Mouse (Mus musculus): ENCODE measurements around the gene Pgpep1l. TPM values are rescaled to one million over a fixed set of nuclear protein-coding genes. Genes with fewer than 3 reads are reported as not detected.
A peak's percentile ranks its signal among the peaks of the same experiment; 100 is the strongest.
"Not testable (repeated sequence)": the region's sequence is repeated elsewhere in the genome, so short reads cannot be mapped to it uniquely, and the experiment has no call there.

Gene Pgpep1l
- total RNA-seq, 2 experiments from 2014 or later: 0.82 to 1.6 TPM

GRCm38 (mm10) chr7:68285851-68286298, 21.8 kb upstream of the Pgpep1l start:
- DNase-seq (ENCODE audit: low spot score in 2 of 2): no peak
- intact Hi-C loops (cut with DNase I): no loop called here

DNA sequence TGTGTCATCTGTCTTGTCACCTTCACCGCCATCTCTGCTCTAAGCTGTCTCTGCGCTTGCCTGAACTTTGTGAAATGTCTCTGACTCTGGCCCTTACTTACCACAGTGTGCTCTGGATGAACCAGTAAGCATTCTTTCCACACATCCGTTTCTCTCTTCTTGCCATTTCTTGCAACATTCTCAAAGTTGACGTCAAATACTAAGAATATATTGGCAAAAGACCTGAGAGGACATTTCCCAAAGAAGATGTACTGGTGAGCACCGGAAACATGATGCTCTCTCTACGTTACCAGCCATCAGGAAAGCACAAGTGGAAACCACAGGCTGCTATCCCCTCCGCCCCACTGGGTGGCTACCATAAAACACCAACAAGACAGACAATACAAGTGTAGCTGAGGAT, 19.7 kb upstream of the Pgpep1l start:
- intact Hi-C loops (cut with DNase I): no loop called here
- DNase-seq (ENCODE audit: low spot score in 2 of 2): no peak

- intact Hi-C loops (cut with DNase I); DNase-seq (ENCODE audit: low spot score in 2 of 2): not testable (repeated sequence)
These were observed 19.1 kb upstream of the Pgpep1l start for GRCm38 (mm10) chr7:68283133-68283520.

GRCm38 (mm10) chr7:68282304-68283132, 18.5 kb upstream of the Pgpep1l start:
- DNase-seq (ENCODE audit: low spot score in 2 of 2): no peak
- intact Hi-C loops (cut with DNase I): no loop called here

DNA sequence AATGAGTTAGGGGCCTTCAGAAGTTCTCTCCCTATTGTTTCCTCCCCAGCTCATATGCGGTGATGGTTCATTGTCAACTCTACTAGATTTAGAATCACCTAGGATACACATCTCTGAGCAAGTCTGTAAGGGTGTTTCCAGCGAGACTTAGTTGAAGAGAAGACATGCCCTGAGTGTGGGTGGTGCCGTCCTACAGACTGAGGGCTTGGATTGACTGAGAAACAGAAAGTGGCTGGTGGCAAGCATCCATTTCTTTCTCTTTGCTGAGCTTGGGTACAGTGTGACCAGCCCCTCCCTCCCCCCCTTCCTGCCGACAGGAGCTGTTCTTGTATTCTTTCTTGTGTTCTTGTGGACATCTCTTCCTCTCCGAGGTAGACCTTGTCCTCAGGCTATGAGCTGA, 17.3 kb upstream of the Pgpep1l start:
- DNase-seq (ENCODE audit: low spot score in 2 of 2): peak in 1 of 2 experiments; percentile 27
- intact Hi-C loops (cut with DNase I): no loop called here

- intact Hi-C loops (cut with DNase I): no loop called here
- DNase-seq (ENCODE audit: low spot score in 2 of 2): peak in 1 of 2 experiments; percentile 60
These were observed 16.4 kb upstream of the Pgpep1l start for GRCm38 (mm10) chr7:68280352-68280869.

- no peak for DNase-seq (ENCODE audit: low spot score in 2 of 2)
- intact Hi-C loops (cut with DNase I): no loop called here
These were observed 15.4 kb upstream of the Pgpep1l start for GRCm38 (mm10) chr7:68279481-68279880.

DNA sequence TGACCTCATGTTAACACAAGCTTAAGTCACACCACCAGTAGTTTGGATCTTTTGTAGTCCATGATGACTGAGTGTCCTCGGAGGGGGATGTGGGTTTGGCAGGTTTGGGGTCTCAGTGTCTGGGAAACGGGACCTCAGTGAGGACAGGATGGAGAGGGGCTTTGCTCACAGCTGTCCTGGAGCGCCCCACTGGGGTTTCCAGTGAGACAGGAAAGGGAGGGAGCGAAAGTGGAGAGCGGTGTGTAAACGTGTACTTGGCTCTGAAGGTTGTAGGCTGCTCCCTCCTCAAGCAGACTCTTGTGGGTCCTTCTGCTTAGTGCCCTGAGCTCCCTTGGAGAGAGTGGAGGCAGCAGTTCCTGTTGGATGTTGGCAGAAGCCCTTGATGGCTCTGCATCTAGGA, 14.9 kb upstream of the Pgpep1l start:
- intact Hi-C loops (cut with DNase I): loop anchor here (1.0 kb wide), 1 partner anchor 36 kb away; no protein-coding TSS in a partner anchor

DNA sequence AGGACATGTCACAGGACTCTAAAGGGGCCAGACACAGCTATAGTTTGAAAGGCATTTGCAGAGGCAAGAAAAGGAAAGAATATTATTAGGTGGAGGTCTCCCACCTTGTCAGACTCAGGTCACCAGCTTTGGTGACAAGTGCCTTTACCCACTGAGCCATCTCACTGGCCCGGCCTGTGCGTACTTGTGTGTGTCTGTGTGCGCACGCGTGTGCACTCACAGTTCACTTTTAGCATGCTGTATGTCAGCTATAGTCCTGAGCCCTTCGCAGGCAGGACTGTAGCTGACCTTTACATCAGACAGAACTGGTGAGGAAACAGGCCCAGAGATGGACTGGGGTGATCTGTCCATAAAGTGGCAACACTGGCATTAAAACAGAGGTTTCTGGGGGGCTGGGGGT, 14.4 kb upstream of the Pgpep1l start:
- DNase-seq (ENCODE audit: low spot score in 2 of 2): no peak
- intact Hi-C loops (cut with DNase I): loop anchor here (1.0 kb wide), 1 partner anchor 37 kb away; no protein-coding TSS in a partner anchor

More for the DNA sequence above, 14.9 kb upstream of the Pgpep1l start:
- no peak for DNase-seq (ENCODE audit: low spot score in 2 of 2)

GRCm38 (mm10) chr7:68277897-68278270, 13.9 kb upstream of the Pgpep1l start:
- intact Hi-C loops (cut with DNase I): loop anchor here (1.0 kb wide), 1 partner anchor 37 kb away; no protein-coding TSS in a partner anchor
- DNase-seq (ENCODE audit: low spot score in 2 of 2): no peak

GRCm38 (mm10) chr7:68277054-68277896, 13.2 kb upstream of the Pgpep1l start:
- intact Hi-C loops (cut with DNase I): no loop called here
- DNase-seq (ENCODE audit: low spot score in 2 of 2): no peak

DNA sequence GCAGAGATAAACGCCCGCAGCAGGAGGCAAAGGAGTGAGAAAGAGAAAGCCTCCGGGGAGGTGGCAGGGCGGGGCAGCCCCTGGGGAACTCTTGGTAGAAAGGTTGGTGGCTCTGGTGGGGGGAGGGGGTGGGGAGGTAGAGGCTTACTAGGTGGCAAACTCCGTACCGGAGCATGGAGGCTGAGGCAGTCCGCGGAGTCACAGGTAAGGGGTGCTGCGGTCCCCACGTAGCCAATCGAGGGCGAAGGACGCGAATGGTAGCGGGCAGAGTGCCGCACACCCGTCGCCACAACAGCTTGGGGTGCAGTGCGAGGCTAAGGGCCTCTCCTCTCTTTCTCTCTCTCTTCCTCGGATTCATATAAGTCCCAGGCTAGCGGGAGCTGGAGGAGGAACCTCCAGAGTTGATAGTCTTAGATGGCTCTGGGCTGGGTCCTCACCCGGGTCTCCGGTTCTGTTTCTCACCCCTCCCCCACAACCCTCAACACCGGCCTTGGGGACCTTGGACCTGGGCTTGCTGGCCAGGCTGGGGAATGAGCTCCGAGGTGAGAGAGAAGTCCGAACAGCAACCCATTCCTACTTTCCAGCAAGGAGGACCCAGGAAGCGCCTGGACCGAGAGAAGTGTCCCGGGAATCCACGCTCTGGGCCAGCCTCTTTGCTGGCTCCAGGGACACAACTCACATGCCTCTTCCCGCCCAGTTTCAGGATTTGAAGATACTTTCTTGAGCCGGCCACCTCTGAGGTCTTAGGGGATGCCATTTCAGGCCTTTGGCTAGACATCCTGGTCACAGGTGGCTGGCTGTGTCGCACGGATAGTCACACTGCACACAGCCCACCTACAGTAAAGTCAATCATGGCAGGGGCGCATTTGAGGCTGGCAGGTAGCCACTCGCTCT, 12.1 kb upstream of the Pgpep1l start:
- no peak for DNase-seq (ENCODE audit: low spot score in 2 of 2)
- intact Hi-C loops (cut with DNase I): no loop called here

DNA sequence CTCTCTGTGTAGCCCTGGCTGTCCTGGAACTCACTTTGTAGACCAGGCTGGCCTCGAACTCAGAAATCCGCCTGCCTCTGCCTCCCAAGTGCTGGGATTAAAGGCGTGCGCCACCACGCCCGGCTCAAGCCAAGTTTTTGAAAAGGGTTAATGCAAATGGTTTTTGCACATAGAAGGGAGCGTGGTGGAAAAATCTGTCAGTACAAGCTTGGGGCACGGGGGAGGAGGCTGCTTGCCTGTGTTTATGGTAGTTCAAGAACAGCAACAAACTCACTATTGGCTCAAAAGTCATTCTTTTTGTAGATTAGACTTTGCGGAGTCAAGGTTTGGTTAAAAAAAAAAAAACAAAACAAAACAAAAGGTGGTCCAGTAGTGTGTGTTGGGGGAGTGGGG, 11.4 kb upstream of the Pgpep1l start:
- DNase-seq (ENCODE audit: low spot score in 2 of 2); intact Hi-C loops (cut with DNase I): not testable (repeated sequence)

DNA sequence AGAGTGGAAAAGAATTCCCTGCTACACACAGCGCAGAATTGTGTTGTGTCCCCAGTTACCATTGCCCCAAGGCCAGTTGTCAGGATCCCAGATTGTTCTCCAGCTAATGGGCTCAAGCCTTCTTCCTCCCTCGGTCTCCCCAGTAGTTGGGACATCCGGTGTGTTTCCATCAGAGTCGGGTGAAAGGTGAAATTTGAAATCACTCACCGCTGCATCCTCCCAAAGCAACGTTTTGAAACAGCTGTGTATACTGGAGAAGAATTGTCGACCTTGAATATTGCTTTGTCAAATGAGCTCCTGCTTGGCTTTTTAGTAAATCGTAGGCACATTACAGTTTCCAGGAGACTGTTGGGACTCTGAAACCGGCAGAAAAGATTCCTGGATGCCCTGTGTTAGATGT, 10.9 kb upstream of the Pgpep1l start:
- intact Hi-C loops (cut with DNase I): no loop called here
- DNase-seq (ENCODE audit: low spot score in 2 of 2): no peak

GRCm38 (mm10) chr7:68274218-68274617, 10.2 kb upstream of the Pgpep1l start:
- intact Hi-C loops (cut with DNase I): no loop called here
- DNase-seq (ENCODE audit: low spot score in 2 of 2): no peak

DNA sequence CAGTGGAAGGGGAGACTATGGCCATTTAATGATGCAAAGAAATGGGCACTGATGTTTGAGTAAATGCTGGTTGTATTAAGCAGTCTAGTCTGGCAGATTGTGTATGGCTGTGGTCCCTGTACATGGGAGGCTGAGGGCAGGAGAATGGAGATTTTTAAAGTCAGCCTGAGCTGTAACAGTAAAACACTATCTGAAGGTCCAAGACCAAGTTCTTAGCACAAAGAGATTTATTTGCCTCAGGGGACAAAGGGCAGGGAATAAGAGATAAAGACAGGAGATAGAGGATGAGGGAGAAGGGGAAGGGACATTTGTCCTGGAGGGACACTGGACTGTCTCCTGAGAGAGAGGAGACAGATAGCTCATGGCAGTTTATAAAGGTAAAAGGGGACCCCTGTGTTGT, 9.5 kb upstream of the Pgpep1l start, which contains the start of gene Fam169b:
TSS of gene Fam169b (plus strand) at position 325 of the 400 bp plus-strand sequence.
- no peak for DNase-seq (ENCODE audit: low spot score in 2 of 2)
- intact Hi-C loops (cut with DNase I): no loop called here

- no peak for DNase-seq (ENCODE audit: low spot score in 2 of 2)
- intact Hi-C loops (cut with DNase I): no loop called here
These were observed 8.6 kb upstream of the Pgpep1l start for GRCm38 (mm10) chr7:68272607-68273006.

DNA sequence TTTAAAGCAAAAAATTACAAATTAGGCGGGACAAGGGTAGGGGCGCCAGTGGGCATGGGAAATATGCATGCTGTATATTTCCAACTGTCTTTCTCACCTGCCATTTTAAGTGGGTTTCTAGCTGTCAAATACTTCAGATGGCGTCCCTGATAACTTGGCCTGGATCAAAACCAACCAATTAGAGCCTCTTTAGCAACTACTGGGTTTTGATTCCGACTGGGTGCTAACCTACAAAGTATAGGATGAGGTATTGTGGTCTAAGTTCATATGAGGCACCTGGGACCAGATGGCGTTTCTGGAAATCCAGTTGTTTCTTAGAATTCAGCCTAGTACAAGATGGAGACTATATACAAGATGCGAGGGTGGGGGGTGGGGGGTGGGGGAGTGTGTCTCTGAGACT, 7.8 kb upstream of the Pgpep1l start:
- intact Hi-C loops (cut with DNase I): no loop called here
- no peak for DNase-seq (ENCODE audit: low spot score in 2 of 2)

DNA sequence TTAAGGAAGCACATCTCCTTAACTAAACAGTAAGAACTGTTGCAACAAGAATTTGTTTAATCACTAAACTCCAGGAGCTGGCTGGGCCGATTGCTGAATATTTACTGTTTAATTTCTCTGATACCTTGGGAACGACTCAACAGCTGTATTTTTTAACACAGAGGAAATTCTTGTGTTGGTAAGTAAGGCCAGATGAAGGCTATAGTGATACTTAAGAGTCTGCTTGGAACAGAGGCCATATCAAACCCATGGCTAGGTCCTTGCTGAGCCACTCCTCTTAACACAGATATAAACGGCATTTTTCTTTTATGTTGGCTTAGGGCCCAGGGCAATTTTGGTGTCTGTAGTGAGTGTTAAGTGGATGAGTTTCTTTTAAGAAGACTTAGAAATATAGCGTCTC, 6.5 kb upstream of the Pgpep1l start:
- intact Hi-C loops (cut with DNase I): no loop called here
- DNase-seq (ENCODE audit: low spot score in 2 of 2): no peak

Data from left cerebral cortex, postnatal 25 days (tissue).